Mouse (Mus musculus) MEL (cell line): Measurements from ENCODE around the gene Chac2. TPM values are rescaled to one million over a fixed set of nuclear protein-coding genes. Genes with fewer than 3 reads are reported as not detected.

Experiments used
- DNase-seq: peaks from one replicate; pipeline ENCODE4 v3.0.0; 2011; ENCODE audit warnings: low read depth, low spot score
- H3K27ac ChIP-seq: 2 replicates; pipeline ENCODE4 v1.5.1; 2012; ENCODE audit warnings: low read depth, mild to moderate bottlenecking, control low read depth, low read length, moderate library complexity; ENCODE audit not compliant: control insufficient read depth
- H3K27me3 ChIP-seq, 2 experiments: fragments of 150-350 bp in 1 of 2; sonication (generic) in 1 of 2; 2 replicates each; pipeline ENCODE4 v1.6.1; 2012; ENCODE audit warnings: low read length in 2 of 2, mild to moderate bottlenecking in 2 of 2, improper control_type of control experiment in 1 of 2, moderate library complexity in 1 of 2; ENCODE audit not compliant: insufficient read depth in 2 of 2, control insufficient read depth in 1 of 2
- H3K36me3 ChIP-seq, 2 experiments: 2 replicates each; pipeline ENCODE4 v1.6.1; 2012 to 2014; ENCODE audit warnings: low read length in 2 of 2, improper control_type of control experiment in 1 of 2, inconsistent platforms in 1 of 2, mild to moderate bottlenecking in 1 of 2; ENCODE audit not compliant: insufficient read depth in 2 of 2, control insufficient read depth in 1 of 2
- H3K4me1 ChIP-seq, 2 experiments: fragments of 150-350 bp in 1 of 2; sonication (generic) in 1 of 2; 2 replicates each; pipeline ENCODE4 v1.6.1; 2012; ENCODE audit warnings: low read length in 2 of 2, improper control_type of control experiment in 1 of 2, mild to moderate bottlenecking in 1 of 2; ENCODE audit not compliant: insufficient read depth in 2 of 2, control insufficient read depth in 1 of 2
- H3K4me3 ChIP-seq, 2 experiments: fragments of 150-350 bp in 1 of 2; sonication (generic) in 1 of 2; 2 replicates each; pipeline ENCODE4 v1.5.1; 2012; ENCODE audit warnings: low read depth in 2 of 2, low read length in 2 of 2, mild to moderate bottlenecking in 2 of 2, moderate library complexity in 2 of 2, control low read depth in 1 of 2, improper control_type of control experiment in 1 of 2; ENCODE audit not compliant: control insufficient read depth in 1 of 2, insufficient read depth in 1 of 2
- H3K79me2 ChIP-seq: 2 replicates; pipeline ENCODE4 v1.6.1; 2012; ENCODE audit warnings: mild to moderate bottlenecking, low read length, moderate library complexity; ENCODE audit not compliant: control insufficient read depth, poor library complexity, insufficient read depth
- H3K9ac ChIP-seq: 2 replicates; pipeline ENCODE4 v1.6.1; 2012; ENCODE audit warnings: low read depth, mild to moderate bottlenecking, control low read depth, low read length, moderate library complexity; ENCODE audit not compliant: control insufficient read depth, poor library complexity, severe bottlenecking
- H3K9me3 ChIP-seq: fragments of 150-350 bp; sonication (generic); replicated peaks from 2 replicates; pipeline ENCODE4 v1.6.1; 2012; ENCODE audit warnings: mild to moderate bottlenecking, low read length, improper control_type of control experiment, moderate library complexity; ENCODE audit not compliant: insufficient read depth
- CHD2 ChIP-seq: IDR thresholded peaks from 2 replicates; pipeline ENCODE4 v1.6.1; 2011; ENCODE audit warnings: low read length, improper control_type of control experiment
- E2F4 ChIP-seq: IDR thresholded peaks from 2 replicates; pipeline ENCODE4 v1.6.1; 2011; ENCODE audit warnings: low read depth, low read length, improper control_type of control experiment, borderline replicate concordance
- EP300 ChIP-seq, 2 experiments: IDR thresholded peaks; 2 replicates each; pipeline ENCODE4 v1.6.1; 2011; ENCODE audit warnings: improper control_type of control experiment in 2 of 2, low read length in 2 of 2, low read depth in 1 of 2, mild to moderate bottlenecking in 1 of 2
- ETS1 ChIP-seq: IDR thresholded peaks from 2 replicates; pipeline ENCODE4 v1.6.1; 2012; ENCODE audit warnings: low read depth, mild to moderate bottlenecking, inconsistent platforms, low read length, improper control_type of control experiment, moderate library complexity
- GABPA ChIP-seq: IDR thresholded peaks from 2 replicates; pipeline ENCODE4 v1.6.1; 2012; ENCODE audit warnings: low read depth, mild to moderate bottlenecking, inconsistent platforms, low read length, improper control_type of control experiment, moderate library complexity
- JUND ChIP-seq: IDR thresholded peaks from 2 replicates; pipeline ENCODE4 v1.6.1; 2011; ENCODE audit warnings: low read depth, mild to moderate bottlenecking, improper control_type of control experiment, low read length
- MAFK ChIP-seq: IDR thresholded peaks from 2 replicates; pipeline ENCODE4 v1.6.1; 2011; ENCODE audit warnings: low read depth, mild to moderate bottlenecking, low read length, improper control_type of control experiment, borderline replicate concordance
- MAX ChIP-seq: IDR thresholded peaks from 2 replicates; pipeline ENCODE4 v1.6.1; 2011; ENCODE audit warnings: low read length, improper control_type of control experiment
- MYB ChIP-seq: IDR thresholded peaks from 2 replicates; pipeline ENCODE4 v1.6.1; 2011; ENCODE audit warnings: mild to moderate bottlenecking, low read depth, low read length, improper control_type of control experiment
- NELFE ChIP-seq: IDR thresholded peaks from 2 replicates; pipeline ENCODE4 v1.6.1; 2011; ENCODE audit warnings: low read depth, low read length, improper control_type of control experiment
- NRF1 ChIP-seq: IDR thresholded peaks from 2 replicates; pipeline ENCODE4 v1.6.1; 2014; ENCODE audit warnings: low read depth, mild to moderate bottlenecking, inconsistent platforms, low read length, improper control_type of control experiment, moderate library complexity; ENCODE audit not compliant: poor library complexity, insufficient read depth, severe bottlenecking
- POLR2AphosphoS2 ChIP-seq: IDR thresholded peaks from 2 replicates; pipeline ENCODE4 v1.6.1; 2011; ENCODE audit warnings: low read length, improper control_type of control experiment
- SIN3A ChIP-seq: IDR thresholded peaks from 2 replicates; pipeline ENCODE4 v1.6.1; 2012; ENCODE audit warnings: low read length, improper control_type of control experiment, inconsistent platforms
- SMC3 ChIP-seq: IDR thresholded peaks from 2 replicates; pipeline ENCODE4 v1.6.1; 2011; ENCODE audit warnings: low read depth, low read length, improper control_type of control experiment
- USF1 ChIP-seq: IDR thresholded peaks from 2 replicates; pipeline ENCODE4 v1.6.1; 2014; ENCODE audit warnings: low read depth, mild to moderate bottlenecking, inconsistent platforms, low read length, improper control_type of control experiment, moderate library complexity
- ZKSCAN1 ChIP-seq: IDR thresholded peaks from 2 replicates; pipeline ENCODE4 v1.6.1; 2012; ENCODE audit warnings: low read depth, mild to moderate bottlenecking, inconsistent platforms, low read length, improper control_type of control experiment, moderate library complexity
- polyA plus RNA-seq, 2 experiments: library from polyadenylated mRNA; stranded (reverse) in 1 of 2; unstranded in 1 of 2; fragments of >175 nt in 1 of 2; fragments of >200 nt in 1 of 2; gene quantifications; 2 replicates each; pipeline versions ENCODE4 v1.2.1 to v1.2.4; 2012; ENCODE audit warnings: low replicate concordance in 2 of 2, low read depth in 1 of 2; ENCODE audit not compliant: insufficient read length in 2 of 2, insufficient read depth in 1 of 2, missing spikeins in 1 of 2
- total RNA-seq: library from RNA; depleted of rRNA; stranded (reverse); fragments of 300-350 nt; gene quantifications from 2 replicates; pipeline ENCODE4 v1.2.3, GENCODE M21; 2012

Chac2 gene
- total and polyA plus RNA-seq, 3 experiments: 10.8 to 11.1 TPM; not detected in 1

DNA sequence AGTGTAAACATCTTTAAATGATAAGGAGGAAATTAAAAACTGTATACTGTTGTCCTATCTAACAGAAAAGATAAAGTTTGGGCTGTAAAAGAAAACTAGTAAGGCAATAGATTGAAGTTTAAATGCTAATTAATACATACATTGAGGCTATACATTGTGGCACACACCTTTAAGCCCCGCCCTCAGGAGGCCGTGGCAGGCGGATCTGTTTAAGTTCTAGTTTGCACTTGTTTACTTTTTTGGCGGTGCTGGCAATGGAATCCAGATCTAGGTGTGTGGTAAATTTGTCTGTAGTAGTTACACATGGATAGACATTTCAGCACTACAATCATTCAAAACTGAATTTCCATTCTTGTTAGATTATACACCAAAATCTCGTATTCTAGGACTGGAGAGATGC, 33.3 kb downstream of the Chac2 start:
- Histone ChIP-seq H3K9me3 (no peaks in the 10 kb centered on the region), H3K4me1 (peaks cover 0 to 3% of the 10 kb centered on the region in 2 experiments; a peak in 2 of 4 replicates), H3K27me3 (no peaks in the 10 kb centered on the region), H3K36me3 (peaks cover 7 to 19% of the 10 kb centered on the region in 2 experiments), H3K4me3 (peak overlapping the region; percentile 65 to 93), H3K27ac (no peak overlapping the region), H3K9ac (peak overlapping the region; percentile 73), H3K79me2 (peaks cover 9% of the 10 kb centered on the region)
- TF ChIP-seq EP300 (IDR thresholded peaks at IDR 0.05; ENCODE audit: low read depth in 1 of 2, low read length in 2 of 2) (no peak), JUND (no peak), SMC3 (no peak), SIN3A (0 out of 2 replicates have a peak, but pooled peaks have one; percentile 13), NRF1 (no peak), USF1 (no peak), MAFK (no peak), ETS1 (0 out of 2 replicates have a peak, but pooled peaks have one; percentile 8)
- DNase-seq: peak; percentile 75

GRCm38 (mm10) chr11:30943522-30943921, 42.6 kb downstream of the Chac2 start:
- Histone ChIP-seq H3K36me3 (peaks cover 0 to 41% of the 10 kb centered on the region in 2 experiments; a peak in 2 of 4 replicates), H3K9me3 (no peaks in the 10 kb centered on the region), H3K4me1 (no peaks in the 10 kb centered on the region), H3K9ac (no peak overlapping the region), H3K79me2 (no peaks in the 10 kb centered on the region), H3K27ac (no peak overlapping the region), H3K4me3 (no peak overlapping the region), H3K27me3 (no peaks in the 10 kb centered on the region)
- no peak for TF ChIP-seq ZKSCAN1
- DNase-seq: no peak

DNA sequence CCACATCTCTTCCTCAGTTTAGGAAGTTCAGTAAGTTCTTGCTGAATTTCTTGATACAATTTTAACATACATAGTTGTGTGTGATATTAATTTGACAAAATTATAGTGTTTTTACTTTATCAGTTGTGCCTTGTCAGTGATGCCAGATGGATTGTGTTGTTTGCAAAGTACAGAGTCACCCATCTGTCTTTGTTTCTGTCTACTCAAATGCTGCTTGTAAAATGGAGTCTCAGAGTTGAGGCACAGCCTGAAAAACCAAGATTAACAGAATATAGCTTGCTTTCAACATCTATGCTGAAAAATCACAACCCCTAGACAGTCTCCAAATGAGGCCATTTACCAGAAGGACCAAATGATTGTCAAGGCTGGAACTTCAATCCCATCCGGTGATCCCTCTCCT, 57.7 kb downstream of the Chac2 start:
- Histone ChIP-seq H3K79me2 (no peaks in the 10 kb centered on the region), H3K27ac (peak overlapping the region; percentile 20), H3K36me3 (peaks cover 6 to 43% of the 10 kb centered on the region in 2 experiments), H3K9ac (no peak overlapping the region), H3K9me3 (no peaks in the 10 kb centered on the region), H3K4me3 (no peak overlapping the region), H3K27me3 (no peaks in the 10 kb centered on the region), H3K4me1 (peaks cover 25% of the 10 kb centered on the region in 2 experiments)
- DNase-seq: no peak
- TF ChIP-seq CHD2: no peak
- TF ChIP-seq NELFE: no peak
- TF ChIP-seq MAX: no peak
- TF ChIP-seq MYB: no peak
- no peak for TF ChIP-seq GABPA
- TF ChIP-seq USF1: no peak
- TF ChIP-seq SIN3A: no peak
- no peak for TF ChIP-seq POLR2AphosphoS2
- TF ChIP-seq E2F4: no peak
